8 mouse cellular contexts compared by ENCODE assay signal in the genomic region with DNA sequence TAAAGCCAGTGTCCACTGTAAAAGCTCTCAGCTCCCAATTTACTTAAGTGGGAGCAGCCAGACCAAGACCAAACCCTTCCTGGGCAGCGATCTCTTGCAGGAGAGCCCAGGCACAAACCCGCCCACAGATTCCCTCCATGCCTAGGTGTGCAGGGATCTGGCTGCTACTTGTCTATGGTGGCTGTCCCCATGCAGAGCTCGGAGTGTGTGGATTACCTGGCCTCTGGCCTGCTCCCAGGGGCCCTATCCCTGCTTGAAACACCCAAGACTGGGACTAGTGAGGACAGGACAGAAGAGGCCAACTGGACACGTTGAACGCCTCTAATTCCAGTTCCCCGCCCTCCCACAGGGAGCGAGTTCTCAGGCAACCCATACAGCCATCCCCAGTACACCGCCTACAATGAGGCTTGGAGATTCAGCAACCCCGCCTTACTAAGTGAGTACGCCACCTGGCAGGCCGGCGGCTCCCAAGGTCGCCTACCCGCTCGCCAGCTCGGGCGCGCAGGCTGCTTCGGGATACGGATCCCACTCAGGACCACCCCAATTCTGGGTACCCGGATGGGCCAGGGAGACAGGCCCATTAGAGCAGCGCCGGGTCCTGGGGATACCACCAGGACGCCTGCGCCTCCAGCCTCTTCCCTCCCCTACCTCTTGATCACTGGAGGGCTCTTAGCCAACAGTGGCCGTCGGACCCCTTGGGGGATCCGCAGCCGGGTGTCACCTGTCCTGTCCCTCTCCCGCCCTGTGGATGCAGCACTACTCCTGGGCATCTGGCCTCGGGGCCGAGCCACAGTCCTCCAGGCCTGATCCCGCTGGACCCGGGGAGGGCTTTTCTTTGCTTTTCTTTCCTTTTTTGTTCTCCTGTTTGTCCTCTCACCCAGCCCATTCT.
DNase-seq lines count a peak whose midpoint lies in the region; ATAC-seq and TF ChIP-seq lines count a peak whose summit lies in the region.

No protein-coding gene starts in this region.

- no peaks in the 10 kb centered on the region for H3K9me3 ChIP-seq in heart, embryonic 15.5 days (replicated peaks)
- H3K9me3 ChIP-seq in hindbrain, embryonic 12.5 days (replicated peaks): no peaks in the 10 kb centered on the region
- H3K9me3 ChIP-seq in midbrain, embryonic 13.5 days: no peaks in the 10 kb centered on the region

- peak overlapping the region; percentile 59 for H3K4me3 ChIP-seq in heart, embryonic 15.5 days
- 0 out of 2 replicates have a peak overlapping the region, but pooled peaks have one; percentile 14 for H3K4me3 ChIP-seq in brown adipose tissue, adult 24 weeks (ENCODE audit: insufficient read depth, low read depth, low read length)
- peak overlapping the region; percentile 37 for H3K4me3 ChIP-seq in hindbrain, embryonic 12.5 days
- H3K4me3 ChIP-seq in midbrain, embryonic 13.5 days (replicated peaks): peak overlapping the region; percentile 44
- no peak overlapping the region for H3K4me3 ChIP-seq in lung, adult 2 months (replicated peaks; ENCODE audit: extremely low read depth, low read depth, low read length)

- no peak overlapping the region for H3K27ac ChIP-seq in heart, embryonic 15.5 days
- no peak overlapping the region for H3K27ac ChIP-seq in brown adipose tissue, adult 24 weeks (replicated peaks; ENCODE audit: low read depth, low read length)
- H3K27ac ChIP-seq in hindbrain, embryonic 12.5 days: peak overlapping the region; percentile 62
- no peak overlapping the region for H3K27ac ChIP-seq in midbrain, embryonic 13.5 days

- 0 out of 2 replicates have a peak, but pooled peaks have one; percentile 23 for ATAC-seq in heart, embryonic 15.5 days (replicated peaks; ENCODE audit: insufficient number of reproducible peaks, insufficient read depth, low FRiP score, low read depth)
- ATAC-seq in hindbrain, embryonic 12.5 days (ENCODE audit: low FRiP score): no peak
- peak; percentile 43 for ATAC-seq in midbrain, embryonic 13.5 days
- no peak for ATAC-seq in megakaryocyte progenitor cell, adult 5-6 weeks (replicated peaks; ENCODE audit: poor library complexity)

- no peak for DNase-seq in heart, adult 9 months (ENCODE audit: low spot score in 2 of 2)
- DNase-seq in gastrocnemius, postnatal 36 days: no peak
- DNase-seq in lung, adult 2 months: no peak

- peaks cover 26% of the 10 kb centered on the region for H3K4me1 ChIP-seq in heart, embryonic 15.5 days (replicated peaks)
- peaks cover 6% of the 10 kb centered on the region for H3K4me1 ChIP-seq in brown adipose tissue, adult 24 weeks (ENCODE audit: control insufficient read depth, insufficient read depth, insufficient read length, low read length)
- H3K4me1 ChIP-seq in hindbrain, embryonic 12.5 days: peaks cover 36% of the 10 kb centered on the region
- H3K4me1 ChIP-seq in midbrain, embryonic 13.5 days (replicated peaks): peaks cover 30% of the 10 kb centered on the region
- peaks cover 4% of the 10 kb centered on the region; the same call in 1 of the 2 replicates for H3K4me1 ChIP-seq in lung, adult 2 months (ENCODE audit: control insufficient read depth, insufficient read depth, low read length)

- 3% methylated on average over 34 of the region's 34 CpGs for WGBS in heart, embryonic 15.5 days
- WGBS in hindbrain, embryonic 12.5 days: 3% methylated on average over 34 of the region's 34 CpGs
- 6% methylated on average over 34 of the region's 34 CpGs for WGBS in midbrain, embryonic 13.5 days
- WGBS in lung, adult 2 months: 6% methylated on average over 34 of the region's 34 CpGs

- H3K9ac ChIP-seq in heart, embryonic 15.5 days: no peak overlapping the region
- no peak overlapping the region for H3K9ac ChIP-seq in hindbrain, embryonic 12.5 days
- peak overlapping the region; percentile 49 for H3K9ac ChIP-seq in midbrain, embryonic 13.5 days (replicated peaks)

- TF ChIP-seq CTCF in lung, adult 2 months (IDR thresholded peaks at IDR 0.05; ENCODE audit: insufficient read depth, low read length): no peak

- peaks cover 99% of the 10 kb centered on the region for H3K27me3 ChIP-seq in heart, embryonic 15.5 days
- peaks cover 92% of the 10 kb centered on the region for H3K27me3 ChIP-seq in hindbrain, embryonic 12.5 days
- H3K27me3 ChIP-seq in midbrain, embryonic 13.5 days: peaks cover 95% of the 10 kb centered on the region

- intact Hi-C loops in gastrocnemius, postnatal 36 days (cut with DNase I): no loop called here

- peak overlapping the region; percentile 90 for H3K4me2 ChIP-seq in heart, embryonic 15.5 days
- H3K4me2 ChIP-seq in hindbrain, embryonic 12.5 days (replicated peaks): peak overlapping the region; percentile 75
- H3K4me2 ChIP-seq in midbrain, embryonic 13.5 days (replicated peaks): peak overlapping the region; percentile 77

- no peaks in the 10 kb centered on the region for H3K36me3 ChIP-seq in heart, embryonic 15.5 days
- no peaks in the 10 kb centered on the region for H3K36me3 ChIP-seq in hindbrain, embryonic 12.5 days
- H3K36me3 ChIP-seq in midbrain, embryonic 13.5 days: no peaks in the 10 kb centered on the region

- no peak for TF ChIP-seq POLR2A in lung, adult 2 months (IDR thresholded peaks at IDR 0.05; ENCODE audit: borderline replicate concordance, extremely low read depth, low read depth, low read length)

Comparison
In these comparisons a context has a peak if more than half of its experiments do, and no peak if none do; other contexts are left out.
1. ATAC-seq: peak in heart, embryonic 15.5 days (single experiment) and midbrain, embryonic 13.5 days (single experiment); none in hindbrain, embryonic 12.5 days (single experiment) and megakaryocyte progenitor cell, adult 5-6 weeks (single experiment).
2. Peak in every context shown above with its lines, with median percentiles within 50 percentile points of each other: H3K4me2 ChIP-seq.